Mouse (Mus musculus) myocyte (in vitro differentiated cells): ENCODE measurements around the gene Dtx2. TPM values are rescaled to one million over a fixed set of nuclear protein-coding genes. Genes with fewer than 3 reads are reported as not detected.

Experiments
- H3K27me3 ChIP-seq: one replicate; pipeline ENCODE4 v1.6.1; 2011; ENCODE audit not compliant: control insufficient read depth, insufficient read depth, insufficient read length
- H3K36me3 ChIP-seq: one replicate; pipeline ENCODE4 v1.6.1; 2011; ENCODE audit not compliant: control insufficient read depth, insufficient read depth
- H3K4me2 ChIP-seq: one replicate; pipeline ENCODE4 v1.6.1; 2011; ENCODE audit warnings: low read depth, control low read depth
- H3K4me3 ChIP-seq: one replicate; pipeline ENCODE4 v1.5.1; 2011; ENCODE audit warnings: mild to moderate bottlenecking, control low read depth, moderate library complexity
- H3K79me2 ChIP-seq: one replicate; pipeline ENCODE4 v1.6.1; 2011; ENCODE audit not compliant: control insufficient read depth, insufficient read depth
- H3ac ChIP-seq: one replicate; pipeline ENCODE4 v1.6.1; 2011; ENCODE audit not compliant: control insufficient read depth, insufficient read length
- CEBPB ChIP-seq: IDR thresholded peaks from 2 replicates; pipeline ENCODE4 v1.6.1; 2011; ENCODE audit warnings: mild to moderate bottlenecking, moderate library complexity; ENCODE audit not compliant: poor library complexity, insufficient read depth, severe bottlenecking
- E2F4 ChIP-seq: IDR thresholded peaks from one replicate; pipeline ENCODE4 v1.6.1; 2011; ENCODE audit warnings: mild to moderate bottlenecking, control low read depth, moderate library complexity; ENCODE audit not compliant: insufficient read depth
- MAX ChIP-seq: IDR thresholded peaks from one replicate; pipeline ENCODE4 v1.6.1; 2011; ENCODE audit warnings: low read depth, mild to moderate bottlenecking, control low read depth
- MYOD1 ChIP-seq, 3 experiments: IDR thresholded peaks; one replicate each; pipeline ENCODE4 v1.6.1; 2011; ENCODE audit warnings: control low read depth in 2 of 3, low read depth in 2 of 3, mild to moderate bottlenecking in 2 of 3, moderate library complexity in 1 of 3; ENCODE audit not compliant: insufficient read length in 2 of 3, control insufficient read depth in 1 of 3
- MYOG ChIP-seq, 3 experiments: IDR thresholded peaks; one replicate each; pipeline ENCODE4 v1.6.1; 2011; ENCODE audit warnings: control low read depth in 2 of 3, low read depth in 2 of 3, mild to moderate bottlenecking in 2 of 3; ENCODE audit not compliant: insufficient read length in 2 of 3, control insufficient read depth in 1 of 3, insufficient read depth in 1 of 3
- POLR2A ChIP-seq: IDR thresholded peaks from one replicate; pipeline ENCODE4 v1.6.1; 2011; ENCODE audit warnings: low read depth, mild to moderate bottlenecking, control low read depth, moderate library complexity; ENCODE audit not compliant: insufficient read length
- POLR2AphosphoS2 ChIP-seq: IDR thresholded peaks from one replicate; pipeline ENCODE4 v1.6.1; 2011; ENCODE audit warnings: low read depth, control low read depth; ENCODE audit not compliant: insufficient read length
- REST ChIP-seq: IDR thresholded peaks from one replicate; pipeline ENCODE4 v1.6.1; 2011; ENCODE audit warnings: mild to moderate bottlenecking, control low read depth, moderate library complexity; ENCODE audit not compliant: insufficient read depth, insufficient read length
- SRF ChIP-seq: IDR thresholded peaks from one replicate; pipeline ENCODE4 v1.6.1; 2011; ENCODE audit warnings: low read depth; ENCODE audit not compliant: control insufficient read depth, insufficient read length
- TCF12 ChIP-seq: IDR thresholded peaks from one replicate; pipeline ENCODE4 v1.6.1; 2011; ENCODE audit warnings: mild to moderate bottlenecking, control low read depth; ENCODE audit not compliant: poor library complexity, insufficient read depth, severe bottlenecking
- TCF3 ChIP-seq: IDR thresholded peaks from one replicate; pipeline ENCODE4 v1.6.1; 2011; ENCODE audit warnings: low read depth, control low read depth; ENCODE audit not compliant: insufficient read length
- USF1 ChIP-seq: IDR thresholded peaks from one replicate; pipeline ENCODE4 v1.6.1; 2011; ENCODE audit warnings: low read depth, mild to moderate bottlenecking, control low read depth, moderate library complexity
- polyA plus RNA-seq: library from polyadenylated mRNA; unstranded; fragments of >200 nt; fragmentation: generic; extraction: Trizol; gene quantifications from one replicate; pipeline ENCODE4 v1.2.1, GENCODE M21; 2012; ENCODE audit warnings: missing spikeins

Dtx2 gene
- polyA plus RNA-seq, 1 experiment, result 18.3 TPM

GRCm38 (mm10) chr5:136014877-136015276 is 20.3 kb downstream of the Dtx2 start:
- Histone ChIP-seq H3K36me3 (peaks cover 7% of the 10 kb centered on the region), H3K4me2 (peak overlapping the region; percentile 58)

DNA sequence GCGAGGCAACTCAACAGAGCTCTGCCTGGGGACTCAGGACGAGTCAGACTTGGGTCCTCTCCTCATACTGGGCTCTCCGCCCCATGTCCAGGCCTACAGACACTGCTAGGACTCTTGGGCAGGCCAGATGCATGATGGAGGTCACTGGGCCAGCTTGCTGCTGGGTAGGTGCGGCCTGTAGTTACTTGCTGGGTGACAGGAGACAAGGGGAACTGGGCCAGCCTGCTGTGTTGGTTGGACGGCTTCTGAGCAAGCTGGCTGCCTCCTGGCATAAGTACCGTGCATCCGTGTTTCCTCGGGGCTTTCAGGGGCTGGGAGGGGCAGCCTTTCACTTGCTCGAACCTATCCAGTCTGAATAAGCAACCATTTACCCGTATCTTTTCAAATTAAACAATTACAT is 21.0 kb downstream of the Dtx2 start:
- Histone ChIP-seq H3ac (no peak overlapping the region), H3K79me2 (peaks cover 6% of the 10 kb centered on the region), H3K27me3 (no peaks in the 10 kb centered on the region), H3K4me2 (peak overlapping the region; percentile 58), H3K36me3 (peaks cover 7% of the 10 kb centered on the region), H3K4me3 (no peak overlapping the region)
- TF ChIP-seq POLR2A (no peak), MYOD1 (IDR thresholded peaks at IDR 0.05; ENCODE audit: control insufficient read depth in 1 of 3, insufficient read length in 2 of 3, low read depth in 2 of 3) (no peak), SRF (no peak), REST (no peak), USF1 (no peak), CEBPB (no peak), E2F4 (no peak), MYOG (IDR thresholded peaks at IDR 0.05; ENCODE audit: control insufficient read depth in 1 of 3, insufficient read depth in 1 of 3, insufficient read length in 2 of 3, low read depth in 2 of 3) (no peak)

More at GRCm38 (mm10) chr5:136014877-136015276, 20.3 kb downstream of the Dtx2 start:
- TF ChIP-seq MAX (no peak), SRF (no peak), TCF3 (no peak), CEBPB (no peak), POLR2A (no peak), E2F4 (no peak), REST (no peak), MYOD1 (IDR thresholded peaks at IDR 0.05; ENCODE audit: control insufficient read depth in 1 of 3, insufficient read length in 2 of 3, low read depth in 2 of 3) (no peak), MYOG (IDR thresholded peaks at IDR 0.05; ENCODE audit: control insufficient read depth in 1 of 3, insufficient read depth in 1 of 3, insufficient read length in 2 of 3, low read depth in 2 of 3) (no peak), USF1 (no peak), TCF12 (no peak), POLR2AphosphoS2 (no peak)
- Histone ChIP-seq H3ac (no peak overlapping the region), H3K4me3 (no peak overlapping the region), H3K27me3 (no peaks in the 10 kb centered on the region), H3K79me2 (peaks cover 6% of the 10 kb centered on the region)

DNA sequence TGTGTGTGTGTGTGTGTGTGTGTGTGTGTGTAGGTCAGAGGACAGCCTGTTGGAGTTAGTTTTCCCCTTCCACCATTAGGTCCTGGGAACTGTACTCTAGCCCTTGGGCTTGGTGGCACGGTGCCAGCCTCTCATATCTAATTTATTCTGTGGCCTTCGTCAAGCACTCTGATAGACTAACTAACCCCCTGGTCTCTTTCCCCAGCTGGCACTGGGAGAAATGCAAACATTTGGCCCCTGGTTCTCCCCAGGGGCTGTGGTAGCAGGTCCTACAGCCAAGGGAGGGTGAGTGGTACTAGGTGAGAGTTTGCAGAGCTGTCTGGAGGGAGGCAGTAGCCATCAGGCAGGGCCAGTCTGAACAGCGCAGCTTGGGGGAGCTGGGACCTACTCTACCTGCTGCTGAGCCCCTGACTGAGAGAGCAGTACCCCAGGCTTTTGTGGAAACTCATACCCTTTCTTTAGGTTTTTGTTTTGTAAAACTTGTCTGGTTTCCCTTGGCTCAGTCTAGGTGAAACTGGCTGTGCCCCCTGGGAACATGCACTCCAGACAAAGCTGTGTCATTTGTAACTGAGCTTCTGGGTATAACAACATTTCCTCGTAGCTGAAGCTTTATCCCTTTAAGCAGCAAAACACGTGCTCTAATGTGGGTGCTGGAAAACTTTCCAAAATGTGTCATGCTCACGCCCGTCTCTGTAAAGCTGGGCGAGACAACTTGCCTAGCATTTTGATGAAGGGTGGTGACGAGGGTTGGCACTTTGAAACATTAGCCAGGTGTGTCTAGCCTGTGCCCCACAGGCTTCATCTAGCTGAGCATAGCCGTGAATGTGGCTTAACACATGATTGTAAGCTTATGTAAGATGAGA is 21.6 kb downstream of the Dtx2 start:
- TF ChIP-seq USF1, result peak; percentile 68
- no peak for TF ChIP-seq REST
- TF ChIP-seq MYOD1 (IDR thresholded peaks at IDR 0.05; ENCODE audit: control insufficient read depth in 1 of 3, insufficient read length in 2 of 3, low read depth in 2 of 3), result peak in 1 of 3 experiments; percentile 27
- peak; percentile 80 for TF ChIP-seq MAX
- no peak overlapping the region for H3ac ChIP-seq
- no peak overlapping the region for H3K4me3 ChIP-seq
- peak overlapping the region; percentile 61 for H3K4me2 ChIP-seq
- H3K79me2 ChIP-seq, result peaks cover 6% of the 10 kb centered on the region
- no peaks in the 10 kb centered on the region for H3K27me3 ChIP-seq
- H3K36me3 ChIP-seq, result peaks cover 7% of the 10 kb centered on the region

- peaks cover 7% of the 10 kb centered on the region for H3K36me3 ChIP-seq
- no peaks in the 10 kb centered on the region for H3K27me3 ChIP-seq
- H3K79me2 ChIP-seq, result peaks cover 6% of the 10 kb centered on the region
- H3K4me3 ChIP-seq, result no peak overlapping the region
- no peak overlapping the region for H3ac ChIP-seq
- H3K4me2 ChIP-seq, result peak overlapping the region; percentile 61
- TF ChIP-seq MYOG (IDR thresholded peaks at IDR 0.05; ENCODE audit: control insufficient read depth in 1 of 3, insufficient read depth in 1 of 3, insufficient read length in 2 of 3, low read depth in 2 of 3), result peak in 1 of 3 experiments; percentile 62
- no peak for TF ChIP-seq TCF12
- no peak for TF ChIP-seq POLR2AphosphoS2
- TF ChIP-seq MYOD1 (IDR thresholded peaks at IDR 0.05; ENCODE audit: control insufficient read depth in 1 of 3, insufficient read length in 2 of 3, low read depth in 2 of 3), result peak in 1 of 3 experiments; percentile 54
- TF ChIP-seq E2F4, result no peak
Observed at GRCm38 (mm10) chr5:136017262-136017661, 22.7 kb downstream of the Dtx2 start.

GRCm38 (mm10) chr5:136018726-136019125 is 24.1 kb downstream of the Dtx2 start:
- TF ChIP-seq MYOG (IDR thresholded peaks at IDR 0.05; ENCODE audit: control insufficient read depth in 1 of 3, insufficient read depth in 1 of 3, insufficient read length in 2 of 3, low read depth in 2 of 3), result no peak
- TF ChIP-seq SRF, result no peak
- no peak for TF ChIP-seq TCF3
- no peak for TF ChIP-seq MAX
- no peak for TF ChIP-seq POLR2A
- TF ChIP-seq USF1, result no peak
- no peak for TF ChIP-seq CEBPB
- no peak for TF ChIP-seq MYOD1 (IDR thresholded peaks at IDR 0.05; ENCODE audit: control insufficient read depth in 1 of 3, insufficient read length in 2 of 3, low read depth in 2 of 3)
- no peak for TF ChIP-seq E2F4
- TF ChIP-seq REST, result no peak
- no peak for TF ChIP-seq TCF12
- no peak for TF ChIP-seq POLR2AphosphoS2
- Histone ChIP-seq H3K4me3 (no peak overlapping the region), H3K79me2 (peaks cover 6% of the 10 kb centered on the region), H3K4me2 (no peak overlapping the region), H3ac (no peak overlapping the region), H3K36me3 (no peaks in the 10 kb centered on the region), H3K27me3 (no peaks in the 10 kb centered on the region)
